Mouse (Mus musculus) left cerebral cortex, postnatal 14 days (tissue): Measurements from ENCODE around the gene Rhog. TPM values are rescaled to one million over a fixed set of nuclear protein-coding genes. Genes with fewer than 3 reads are reported as not detected.
"Not testable (repeated sequence)": the region's sequence is repeated elsewhere in the genome, so short reads cannot be mapped to it uniquely, and the experiment has no call there.

Source experiments
- DNase-seq, 2 experiments: peaks; one replicate each; pipeline ENCODE4 v3.0.0; 2021 to 2022; ENCODE audit warnings: low spot score in 2 of 2, mixed read lengths in 1 of 2
- intact Hi-C: fragments of 180-260 bp; cut with DNase I; formaldehyde crosslinking; loops from one replicate; pipeline ENCODE4 v1.15.1; 2025
- long read RNA-seq, 2 experiments: library from polyadenylated mRNA; stranded (forward); transcript quantifications; one replicate each; pipeline ENCODE4 v2.0.0; 2021
- total RNA-seq, 2 experiments: library from RNA; stranded (reverse); gene quantifications; 2 replicates each; pipeline ENCODE4 v1.2.3; 2021

Rhog gene
- 10 to 100 TPM; 19.5 to 26.0 TPM for total RNA-seq
- long read RNA-seq, experiment 1, transcript Rhog-201 (2 exons, 1,269 nt), result major isoform, 8 of 8 reads
- long read RNA-seq, experiment 1, partial matches to known transcripts, result 0 of 8 reads
- long read RNA-seq, experiment 1, other reads (novel, unspliced or antisense), result 0 of 8 reads
- long read RNA-seq, experiment 2, transcript Rhog-201 (2 exons, 1,269 nt), result major isoform, 5 of 5 reads
- long read RNA-seq, experiment 2, partial matches to known transcripts, result 0 of 5 reads
- long read RNA-seq, experiment 2, other reads (novel, unspliced or antisense), result 0 of 5 reads

GRCm38 (mm10) chr7:102255954-102256353 lies at the start of gene Rhog:
Rhog (minus strand) TSS chr7:102256054.
- intact Hi-C loops, result no loop called here
- no peak for DNase-seq

DNA sequence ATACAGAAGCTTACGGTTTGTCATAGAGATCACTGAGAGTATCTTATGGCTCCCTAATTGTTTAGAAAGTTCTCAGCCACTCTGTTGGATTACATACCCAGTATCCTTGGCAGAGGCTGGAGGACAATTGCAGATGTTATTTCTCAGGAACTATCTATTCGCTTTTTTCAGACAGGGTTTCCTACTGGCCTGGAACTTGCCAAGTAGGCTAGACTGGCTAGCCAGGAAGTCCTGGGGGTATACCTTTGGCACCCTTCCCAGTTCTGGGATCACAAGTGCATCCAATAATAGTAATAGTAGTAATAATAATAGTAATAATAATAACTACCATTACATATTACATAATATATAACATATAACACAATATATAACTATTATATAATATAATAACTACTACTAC lies 49.7 kb upstream of the Rhog start:
- no peak for DNase-seq

GRCm38 (mm10) chr7:102302471-102302870 lies 46.6 kb upstream of the Rhog start:
- no peak for DNase-seq
- intact Hi-C loops, result no loop called here

More for the DNA sequence above, 49.7 kb upstream of the Rhog start:
- intact Hi-C loops, result no loop called here

DNA sequence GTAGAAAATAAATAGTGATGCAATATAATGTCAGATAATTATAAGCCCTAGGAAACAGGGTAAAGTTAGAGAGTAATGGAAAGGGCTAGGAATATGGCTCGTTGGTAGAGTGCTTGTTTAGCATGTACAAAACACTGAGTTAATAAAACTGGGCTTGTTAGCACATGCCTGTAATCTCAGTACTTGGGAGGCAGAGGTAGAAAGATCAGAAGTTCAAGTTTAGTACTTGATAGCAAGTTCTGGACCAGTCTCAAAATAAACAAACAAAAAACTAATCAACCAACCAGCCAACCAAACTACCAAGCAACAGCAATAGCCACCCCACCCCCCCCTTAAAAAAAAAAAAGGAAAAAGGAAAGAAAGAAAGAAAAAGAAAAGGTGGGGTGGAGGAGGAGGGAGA lies 44.9 kb upstream of the Rhog start:
- intact Hi-C loops, result no loop called here
- no peak for DNase-seq

DNA sequence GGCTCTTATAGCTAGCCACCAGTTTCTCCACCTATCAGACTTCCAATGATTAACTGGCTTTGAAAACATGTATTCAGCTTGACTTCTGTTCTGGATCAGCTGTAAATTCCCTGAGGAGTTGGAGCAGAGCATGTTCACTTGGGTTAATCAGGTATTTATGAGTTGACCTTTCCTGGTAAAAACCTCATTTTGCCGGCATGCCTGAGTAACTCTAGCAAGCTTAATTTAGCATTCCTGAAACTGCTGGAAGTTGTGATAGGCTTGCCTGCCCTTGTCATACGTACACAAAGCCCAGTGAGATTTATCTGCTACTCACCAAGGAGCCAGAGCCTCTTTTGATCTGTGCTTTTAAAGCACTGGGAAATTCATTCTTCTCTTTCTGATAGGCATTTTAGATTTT lies 37.4 kb upstream of the Rhog start:
- intact Hi-C loops, result no loop called here

DNA sequence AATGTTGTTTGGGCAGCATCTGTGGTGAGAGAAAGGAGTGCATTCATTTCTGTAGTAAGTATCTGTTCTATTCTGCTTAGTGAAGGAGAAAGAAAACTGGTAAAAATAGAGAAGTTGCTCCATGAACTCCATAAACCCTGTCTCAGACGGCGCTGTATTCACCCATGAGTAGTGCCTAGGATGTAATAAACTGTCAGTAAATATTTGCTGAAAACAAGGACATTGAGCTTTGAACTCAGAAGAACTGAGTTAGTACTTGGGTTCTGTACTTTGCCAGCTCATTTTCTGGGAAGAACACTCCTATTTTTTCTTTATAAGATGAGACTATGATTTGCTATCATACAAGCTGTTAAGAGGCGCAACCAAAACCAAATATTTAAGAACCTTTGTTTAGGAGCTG lies 36.4 kb upstream of the Rhog start:
- DNase-seq, result no peak
- intact Hi-C loops, result no loop called here

More for the DNA sequence above, 37.4 kb upstream of the Rhog start:
- no peak for DNase-seq

- no peak for DNase-seq
- intact Hi-C loops, result no loop called here
Measured at GRCm38 (mm10) chr7:102289466-102289865, 33.6 kb upstream of the Rhog start.

- intact Hi-C loops, result no loop called here
- peak in 1 of 2 experiments; percentile 13 for DNase-seq
Measured at GRCm38 (mm10) chr7:102282261-102282660, 26.4 kb upstream of the Rhog start.

- no peak for DNase-seq
- intact Hi-C loops, result no loop called here
Measured at GRCm38 (mm10) chr7:102281403-102281802, 25.5 kb upstream of the Rhog start.

- DNase-seq, result no peak
- intact Hi-C loops, result no loop called here
Measured at GRCm38 (mm10) chr7:102272422-102272948, 16.6 kb upstream of the Rhog start.

- intact Hi-C loops, result no loop called here
- no peak for DNase-seq
Measured at GRCm38 (mm10) chr7:102268395-102268748, 12.5 kb upstream of the Rhog start.

DNA sequence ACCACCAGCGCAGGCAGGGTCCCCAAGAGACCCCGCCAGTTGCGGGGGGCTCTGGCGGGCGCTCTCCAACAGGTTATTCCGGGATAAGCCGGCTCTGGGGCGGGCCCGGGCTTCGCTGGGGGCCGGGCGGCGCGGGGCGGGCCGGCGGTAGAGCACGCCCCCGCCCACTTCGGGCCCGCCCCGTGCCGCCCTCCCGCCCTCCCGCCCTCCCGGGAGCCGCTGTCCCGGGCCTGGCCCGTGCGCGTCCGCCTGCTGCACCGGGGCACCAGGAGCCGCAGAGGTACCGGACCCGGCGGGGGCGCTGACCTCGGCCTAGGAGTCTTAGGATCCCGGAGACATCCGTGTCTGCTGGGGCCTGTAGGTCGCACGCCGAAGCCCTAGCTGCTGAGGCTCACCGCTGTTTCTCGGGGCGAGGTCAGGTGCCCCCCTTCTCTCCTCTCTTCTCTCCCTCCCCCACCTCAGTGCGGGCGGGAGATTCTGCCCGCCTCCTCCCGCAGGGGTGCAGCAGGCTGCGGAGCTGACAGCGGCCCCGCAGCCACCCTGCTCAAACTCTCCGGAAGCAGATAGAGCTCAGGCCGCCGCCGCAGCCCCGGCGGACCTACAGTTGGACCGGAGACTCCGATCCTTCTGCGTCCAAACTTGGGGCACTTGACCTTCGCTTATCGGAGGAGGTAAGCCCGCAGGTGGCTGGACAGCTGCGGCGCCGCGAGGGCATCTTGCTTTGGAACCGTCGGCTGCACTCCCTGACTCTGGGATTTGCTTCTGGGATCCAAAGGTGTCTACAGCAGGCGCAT lies 11.9 kb upstream of the Rhog start, which contains the start of gene Stim1:
TSS of gene Stim1 (plus strand) at position 206 of the 794 bp plus-strand sequence.
- intact Hi-C loops, result loop anchor here (2.0 kb wide), 1 partner anchor 149 kb away; no protein-coding TSS in a partner anchor

DNA sequence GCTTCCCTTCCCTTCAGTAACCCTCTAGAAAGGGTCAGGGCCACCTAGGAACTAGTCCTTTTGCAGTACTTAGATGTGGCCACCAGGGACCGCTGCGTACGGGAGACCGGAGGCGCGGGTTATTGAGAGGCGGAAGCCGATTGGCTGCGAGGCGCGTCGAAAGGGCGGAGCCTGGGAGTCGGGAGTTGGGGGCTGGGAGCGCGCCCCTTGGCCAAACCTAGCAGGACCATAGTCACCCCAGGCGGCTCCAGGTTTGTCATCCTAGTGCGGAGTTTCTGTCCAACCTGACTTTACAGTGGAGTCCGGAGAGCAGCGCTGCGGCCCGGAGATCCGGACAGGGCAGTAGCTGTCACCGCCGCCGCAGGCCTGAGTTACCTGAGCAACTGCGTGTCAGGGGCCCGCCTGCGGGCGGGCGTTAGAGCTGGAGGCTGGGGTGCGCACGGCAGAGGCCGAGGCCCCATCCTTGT lies 11.3 kb upstream of the Rhog start:
- intact Hi-C loops, result loop anchor here (2.0 kb wide), 1 partner anchor 150 kb away; no protein-coding TSS in a partner anchor
- DNase-seq, result peak; percentile 94 to 96

More for the DNA sequence above, 11.9 kb upstream of the Rhog start, which contains the start of gene Stim1:
- DNase-seq, result peak; percentile 28 to 42

DNA sequence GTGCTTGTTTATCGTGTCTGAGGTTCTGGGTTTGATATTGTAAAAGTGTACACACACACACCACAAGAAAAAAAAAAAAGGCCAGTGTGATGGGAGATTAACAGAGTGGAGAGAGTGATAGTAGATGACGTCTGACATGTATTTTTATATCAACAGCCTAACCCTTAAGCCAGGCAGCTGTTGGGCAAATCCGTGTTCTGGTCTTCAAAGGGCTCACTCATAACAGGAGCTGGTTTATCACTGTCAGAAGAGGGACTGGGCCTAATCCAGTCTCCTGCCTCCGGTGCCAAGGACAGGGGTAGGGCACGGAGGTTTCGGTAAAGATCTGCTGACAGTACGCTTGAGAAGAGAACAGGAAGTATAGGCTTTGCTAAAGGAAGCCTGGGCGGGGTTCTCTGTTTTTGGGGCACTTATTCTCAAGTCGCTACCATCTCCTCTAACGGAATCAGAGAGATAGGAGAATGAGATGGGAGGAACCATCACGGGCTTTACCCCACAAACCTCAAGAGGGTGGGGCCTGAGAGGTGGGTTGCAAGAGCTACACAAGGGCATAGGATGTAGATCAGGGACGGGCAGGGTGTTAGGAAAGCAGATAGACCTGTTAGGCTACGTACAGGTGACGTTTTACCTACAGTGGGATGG lies 10.7 kb upstream of the Rhog start:
- intact Hi-C loops, result loop anchor here (2.0 kb wide), 1 partner anchor 150 kb away; no protein-coding TSS in a partner anchor
- DNase-seq, result no peak

DNA sequence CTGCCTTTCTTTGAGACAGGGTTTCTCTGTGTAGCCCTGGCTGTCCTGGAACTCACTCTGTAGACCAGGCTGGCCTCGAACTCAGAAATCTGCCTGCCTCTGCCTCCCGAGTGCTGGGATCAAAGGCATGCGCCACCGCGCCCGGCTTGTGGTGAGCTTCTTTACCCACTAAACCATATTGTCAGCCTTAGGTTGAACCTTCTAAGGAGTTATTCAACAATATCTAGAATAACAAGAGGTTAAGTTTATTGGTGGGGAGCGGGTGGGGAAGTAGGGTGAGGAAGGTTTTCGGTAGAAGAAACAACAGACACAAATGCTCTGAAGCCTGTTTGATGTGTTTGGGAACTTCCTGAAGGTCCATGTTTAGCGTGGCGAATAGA lies 10.2 kb upstream of the Rhog start:
- intact Hi-C loops, result loop anchor here (2.0 kb wide), 1 partner anchor 151 kb away; no protein-coding TSS in a partner anchor

DNA sequence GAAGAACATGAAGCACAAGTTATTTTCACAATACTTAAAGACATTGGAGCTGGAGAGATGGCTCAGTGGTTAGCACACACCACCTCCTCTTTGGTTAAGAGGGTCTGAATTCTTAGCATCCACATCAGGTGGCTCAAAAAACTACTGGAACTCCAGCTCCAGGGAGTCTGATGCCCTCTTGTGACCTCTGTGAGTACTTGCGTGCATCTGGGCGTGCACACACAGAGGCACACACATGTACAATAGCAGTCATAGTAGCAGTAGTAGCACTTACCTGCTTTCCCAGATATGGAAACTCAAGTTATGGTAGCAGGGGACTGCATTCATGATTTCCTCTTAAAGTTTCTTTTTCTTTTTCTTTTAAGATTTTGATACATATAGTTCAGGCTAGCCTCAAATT lies 7.2 kb upstream of the Rhog start:
- DNase-seq, result no peak
- intact Hi-C loops, result no loop called here

More for the DNA sequence above, 10.2 kb upstream of the Rhog start:
- not testable (repeated sequence) for DNase-seq

DNA sequence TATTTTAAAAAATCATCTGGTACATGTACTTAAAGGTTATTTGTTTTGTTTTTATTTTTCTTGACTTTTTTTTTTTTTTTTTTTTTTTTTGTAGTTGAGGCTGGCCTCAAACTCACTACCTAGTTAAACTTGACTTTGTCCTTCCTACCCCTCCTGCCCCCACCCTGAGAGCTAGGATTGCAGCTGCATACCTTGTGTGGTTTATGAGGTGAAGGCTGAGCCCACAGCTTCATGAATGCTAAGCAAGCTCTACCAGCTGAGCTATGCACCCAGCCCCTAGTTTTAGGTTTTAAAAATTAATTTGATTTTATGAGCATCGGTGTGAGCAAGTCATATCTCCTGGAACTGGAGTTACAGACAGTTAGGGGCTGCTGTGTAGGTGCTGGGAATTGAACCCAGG lies 4.7 kb upstream of the Rhog start:
- intact Hi-C loops, result no loop called here
- no peak for DNase-seq

DNA sequence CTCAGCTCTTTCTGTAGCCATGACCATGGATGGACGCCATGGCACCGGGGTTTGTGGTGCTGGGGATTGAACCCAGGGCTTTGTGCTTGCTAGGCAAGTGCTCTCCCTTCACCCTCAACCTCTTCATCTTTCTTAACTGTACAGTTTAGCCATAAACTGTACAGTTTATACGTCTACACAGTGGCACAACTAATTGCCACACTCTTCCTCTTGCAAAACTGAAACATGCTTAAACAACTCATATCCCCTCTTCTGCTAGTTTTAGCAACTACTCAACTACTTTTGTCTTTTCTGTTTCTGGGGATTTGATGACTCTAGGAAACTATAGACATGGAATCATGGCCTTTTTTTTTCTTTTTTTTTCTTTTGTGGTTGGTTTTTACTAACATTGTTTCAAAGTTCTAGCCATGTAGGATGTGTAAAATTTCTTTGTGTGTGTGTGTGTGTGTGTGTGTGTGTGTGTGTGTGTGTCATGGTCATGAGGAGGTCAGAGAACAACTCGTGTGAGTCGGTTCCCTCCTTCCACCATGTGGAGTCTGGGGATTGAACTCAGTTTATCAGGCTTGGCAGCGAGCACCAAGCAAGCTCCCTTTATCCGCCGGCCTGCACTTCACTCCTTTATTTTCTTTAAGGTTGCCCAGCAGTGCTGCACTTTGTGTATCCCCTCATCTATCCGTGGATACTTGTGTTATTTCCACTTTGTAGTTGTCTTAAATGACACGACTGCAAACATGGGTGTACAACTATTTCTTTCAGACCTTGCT lies 4.0 kb upstream of the Rhog start:
- intact Hi-C loops, result no loop called here

DNA sequence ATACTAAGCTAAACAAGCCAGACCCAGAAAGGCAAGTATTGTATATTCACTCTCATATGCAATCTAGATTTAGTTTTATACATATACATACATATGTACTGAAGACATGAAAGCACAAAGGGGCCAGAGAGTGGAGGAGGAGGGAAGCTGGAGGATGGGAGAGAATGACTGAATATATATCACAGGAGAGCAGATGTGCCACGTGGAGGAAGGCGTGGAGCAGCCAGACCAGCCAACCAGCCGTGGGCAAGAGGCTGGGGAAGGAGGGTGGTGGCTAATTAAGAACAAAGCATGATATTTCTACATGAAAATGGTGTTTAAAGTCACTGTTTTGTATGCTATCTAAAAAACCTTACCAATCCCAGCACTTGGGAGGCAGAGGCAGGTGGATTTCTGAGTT lies 2.9 kb upstream of the Rhog start:
- no peak for DNase-seq
- intact Hi-C loops, result no loop called here

More for the DNA sequence above, 4.0 kb upstream of the Rhog start:
- DNase-seq, result no peak
